Mouse (Mus musculus) kidney, postnatal 0 days (tissue): ENCODE data around the gene Emc4. TPM values are rescaled to one million over a fixed set of nuclear protein-coding genes. Genes with fewer than 3 reads are reported as not detected.

Experiments used
- ATAC-seq: fragments of 200-750 bp; cut with Nextera tagmentation; replicated peaks from 2 replicates; pipeline ENCODE4 v1.8.0; 2017; ENCODE audit warnings: low read depth, moderate number of reproducible peaks, moderate TSS enrichment, moderate library complexity; ENCODE audit not compliant: low FRiP score
- DNase-seq: peaks from one replicate; pipeline ENCODE4 v3.0.0-alpha.2; 2016; ENCODE audit warnings: low spot score
- H3K27ac ChIP-seq: fragments of 300-500 bp; sonication (generic); 2 replicates; pipeline ENCODE4 v1.5.1; 2014; ENCODE audit warnings: mild to moderate bottlenecking
- H3K27me3 ChIP-seq: fragments of 300-500 bp; sonication (generic); 2 replicates; pipeline ENCODE4 v1.6.1; 2014; ENCODE audit warnings: low read length, mixed read lengths; ENCODE audit not compliant: insufficient read depth
- H3K36me3 ChIP-seq: fragments of 300-500 bp; sonication (generic); 2 replicates; pipeline ENCODE4 v1.6.1; 2014; ENCODE audit warnings: low read length, mixed read lengths; ENCODE audit not compliant: insufficient read depth
- H3K4me1 ChIP-seq: fragments of 300-500 bp; sonication (generic); replicated peaks from 2 replicates; pipeline ENCODE4 v1.6.1; 2014; ENCODE audit warnings: antibody characterized with exemption, low read length, mixed read lengths; ENCODE audit not compliant: insufficient read depth
- H3K4me2 ChIP-seq: fragments of 300-500 bp; sonication (generic); 2 replicates; pipeline ENCODE4 v1.6.1; 2014; ENCODE audit warnings: mild to moderate bottlenecking, low read length, moderate library complexity, mixed read lengths
- H3K4me3 ChIP-seq: fragments of 300-500 bp; sonication (generic); replicated peaks from 2 replicates; pipeline ENCODE4 v1.5.1; 2014; ENCODE audit warnings: low read depth, low read length
- H3K9ac ChIP-seq: fragments of 300-500 bp; sonication (generic); 2 replicates; pipeline ENCODE4 v1.6.1; 2014; ENCODE audit warnings: low read depth, low read length
- H3K9me3 ChIP-seq: fragments of 300-500 bp; sonication (generic); replicated peaks from 2 replicates; pipeline ENCODE4 v1.6.1; 2016; ENCODE audit warnings: low read length, inconsistent platforms, mixed read lengths
- CTCF ChIP-seq: IDR thresholded peaks from 2 replicates; pipeline ENCODE4 v1.5.1; 2016; ENCODE audit warnings: antibody characterized with exemption, low read depth, mild to moderate bottlenecking, moderate library complexity
- WGBS: fragments of 180-500 bp; shearing (Covaris S2); extraction: QIAGEN DNeasy Blood & Tissue Kit; methylation state at CpG from one replicate; pipeline ENCODE4 v1.1.7; 2014; 5-methylcytosine and 5-hydroxymethylcytosine counted together
- polyA plus RNA-seq: library from polyadenylated mRNA; unstranded; fragments of >200 nt; fragmentation: Nextera tagmentation; extraction: Ambion mirVana; gene quantifications from 2 replicates; pipeline ENCODE4 v1.2.1, GENCODE M21; 2015

Emc4 gene
- polyA plus RNA-seq, 1 experiment from 2014 or later, result 127 TPM

GRCm38 (mm10) chr2:112348246-112348645 lies 19.6 kb downstream of the Emc4 start:
- H3K4me1 ChIP-seq, result no peaks in the 10 kb centered on the region
- no peak overlapping the region for H3K9ac ChIP-seq
- no peak overlapping the region for H3K4me2 ChIP-seq
- DNase-seq (no peak), ATAC-seq (no peak)
- H3K27ac ChIP-seq, result no peak overlapping the region
- no peaks in the 10 kb centered on the region for H3K27me3 ChIP-seq
- H3K36me3 ChIP-seq, result peaks cover 16% of the 10 kb centered on the region
- 89% methylated on average over 3 of the region's 3 CpGs for WGBS
- no peak for TF ChIP-seq CTCF
- H3K9me3 ChIP-seq, result no peaks in the 10 kb centered on the region
- no peak overlapping the region for H3K4me3 ChIP-seq

GRCm38 (mm10) chr2:112341117-112341516 lies 26.7 kb downstream of the Emc4 start:
- Histone ChIP-seq H3K9me3 (no peaks in the 10 kb centered on the region), H3K27ac (no peak overlapping the region), H3K9ac (no peak overlapping the region), H3K4me3 (no peak overlapping the region), H3K27me3 (no peaks in the 10 kb centered on the region), H3K36me3 (peaks cover 15% of the 10 kb centered on the region; the same call in 1 of the 2 replicates), H3K4me2 (no peak overlapping the region), H3K4me1 (no peaks in the 10 kb centered on the region)
- no peak for TF ChIP-seq CTCF
- 45% methylated on average over 3 of the region's 3 CpGs for WGBS
- ATAC-seq (no peak), DNase-seq (no peak)

- DNase-seq (no peak), ATAC-seq (no peak)
- peak; percentile 53 for TF ChIP-seq CTCF
- H3K4me2 ChIP-seq, result no peak overlapping the region
- no peaks in the 10 kb centered on the region for H3K9me3 ChIP-seq
- H3K4me3 ChIP-seq, result no peak overlapping the region
- no peaks in the 10 kb centered on the region for H3K27me3 ChIP-seq
- peaks cover 17% of the 10 kb centered on the region; the same call in 1 of the 2 replicates for H3K36me3 ChIP-seq
- H3K27ac ChIP-seq, result no peak overlapping the region
- no peaks in the 10 kb centered on the region for H3K4me1 ChIP-seq
- WGBS, result 90% methylated on average over 2 of the region's 2 CpGs
- H3K9ac ChIP-seq, result no peak overlapping the region
Measured at GRCm38 (mm10) chr2:112339736-112340135, 28.1 kb downstream of the Emc4 start.

GRCm38 (mm10) chr2:112337211-112337610 lies 30.6 kb downstream of the Emc4 start:
- Histone ChIP-seq H3K27ac (no peak overlapping the region), H3K36me3 (peaks cover 20% of the 10 kb centered on the region; the same call in 1 of the 2 replicates), H3K4me3 (no peak overlapping the region), H3K4me2 (no peak overlapping the region), H3K4me1 (no peaks in the 10 kb centered on the region), H3K9me3 (no peaks in the 10 kb centered on the region), H3K9ac (no peak overlapping the region), H3K27me3 (no peaks in the 10 kb centered on the region)
- WGBS, result 94% methylated on average over 6 of the region's 6 CpGs
- DNase-seq, result no peak
- TF ChIP-seq CTCF, result no peak
- ATAC-seq, result no peak

GRCm38 (mm10) chr2:112332051-112332898 lies 35.6 kb downstream of the Emc4 start:
- H3K9ac ChIP-seq, result no peak overlapping the region
- H3K36me3 ChIP-seq, result peaks cover 6% of the 10 kb centered on the region; the same call in 1 of the 2 replicates
- WGBS, result 58% methylated on average over 4 of the region's 4 CpGs
- no peaks in the 10 kb centered on the region for H3K4me1 ChIP-seq
- H3K27ac ChIP-seq, result no peak overlapping the region
- no peak for DNase-seq
- no peak overlapping the region for H3K4me2 ChIP-seq
- H3K9me3 ChIP-seq, result no peaks in the 10 kb centered on the region
- H3K27me3 ChIP-seq, result no peaks in the 10 kb centered on the region
- no peak for ATAC-seq
- no peak for TF ChIP-seq CTCF
- H3K4me3 ChIP-seq, result no peak overlapping the region

GRCm38 (mm10) chr2:112328069-112328777 lies 39.6 kb downstream of the Emc4 start:
- H3K9ac ChIP-seq, result no peak overlapping the region
- no peak overlapping the region for H3K27ac ChIP-seq
- H3K4me3 ChIP-seq, result no peak overlapping the region
- 72% methylated on average over 11 of the region's 11 CpGs for WGBS
- no peak for DNase-seq
- no peak for TF ChIP-seq CTCF
- H3K9me3 ChIP-seq, result no peaks in the 10 kb centered on the region
- H3K4me2 ChIP-seq, result no peak overlapping the region
- no peaks in the 10 kb centered on the region for H3K27me3 ChIP-seq
- no peak for ATAC-seq
- H3K4me1 ChIP-seq, result no peaks in the 10 kb centered on the region
- no peaks in the 10 kb centered on the region for H3K36me3 ChIP-seq
